Mouse (Mus musculus) lung, postnatal 14 days (tissue): Measurements from ENCODE around the gene Neb.

ENCODE experiments used
- DNase-seq: peaks from one replicate; pipeline ENCODE4 v3.0.0; 2021

The Neb gene

GRCm38 (mm10) chr2:52303405-52303804 is 74.9 kb downstream of the Neb start:
- DNase-seq = no peak

- DNase-seq = no peak
Measured at GRCm38 (mm10) chr2:52297969-52298368, 80.3 kb downstream of the Neb start.

DNA sequence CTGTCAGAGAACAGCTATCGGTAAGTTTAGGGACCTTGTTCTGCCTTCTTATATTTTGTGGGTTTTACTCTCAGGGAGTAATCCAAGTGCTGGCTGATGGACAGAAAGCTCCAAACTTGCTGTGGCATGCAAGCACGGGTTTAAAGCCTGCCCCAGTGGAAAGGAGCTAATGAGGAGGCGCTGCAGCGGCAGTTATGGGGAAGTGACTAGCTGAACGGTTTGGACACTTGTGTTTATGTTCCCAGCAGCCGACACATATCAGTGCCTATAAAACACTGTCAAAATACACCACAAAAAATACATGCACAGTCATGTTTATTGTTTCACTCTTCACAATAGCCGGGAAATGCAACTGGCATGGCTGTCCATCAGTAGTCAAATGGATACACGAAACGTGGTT is 81.5 kb downstream of the Neb start:
- DNase-seq = no peak

GRCm38 (mm10) chr2:52287436-52287835 is 90.8 kb downstream of the Neb start:
- no peak for DNase-seq

GRCm38 (mm10) chr2:52286421-52286820 is 91.9 kb downstream of the Neb start:
- DNase-seq = no peak

DNA sequence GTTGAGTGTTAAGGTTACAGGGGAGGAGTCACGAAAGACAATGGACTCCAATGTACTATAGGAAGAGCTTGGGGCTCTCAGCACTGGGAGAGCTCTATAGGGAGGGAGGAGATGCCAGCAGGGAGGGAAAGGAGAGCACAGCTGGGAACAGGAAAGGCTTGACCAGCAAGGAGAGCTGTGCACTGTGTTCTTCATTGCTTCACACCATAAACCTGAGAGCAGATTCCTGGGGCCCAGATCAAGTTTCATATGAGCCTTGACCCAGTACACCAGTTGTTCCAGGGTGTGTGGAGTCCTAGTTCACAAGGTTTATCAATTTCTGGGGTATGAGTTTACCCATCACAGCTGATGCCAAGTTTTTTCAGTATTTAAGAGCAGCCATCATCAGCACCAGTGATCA is 106.1 kb downstream of the Neb start:
- DNase-seq = no peak

GRCm38 (mm10) chr2:52270911-52271310 is 107.4 kb downstream of the Neb start:
- DNase-seq = no peak

DNA sequence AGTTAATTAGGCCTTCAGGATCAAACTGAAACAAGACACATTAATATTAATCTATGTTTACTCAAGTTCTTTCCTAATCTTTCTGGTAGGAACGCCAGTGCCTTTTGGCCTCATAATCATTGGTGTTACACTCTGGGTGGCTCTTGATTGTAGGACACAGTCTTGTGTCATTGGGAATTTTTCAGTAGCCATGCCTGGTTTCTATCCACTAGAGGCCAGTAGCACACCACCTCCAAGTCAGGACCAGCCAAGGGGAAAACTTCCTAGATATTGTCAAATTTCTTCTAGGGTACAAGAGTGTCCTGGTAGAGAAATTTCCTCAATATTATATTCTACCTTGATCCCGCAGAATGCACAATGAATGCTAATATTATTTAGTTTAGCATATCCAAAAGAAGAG is 116.1 kb downstream of the Neb start:
- peak; percentile 31 for DNase-seq

DNA sequence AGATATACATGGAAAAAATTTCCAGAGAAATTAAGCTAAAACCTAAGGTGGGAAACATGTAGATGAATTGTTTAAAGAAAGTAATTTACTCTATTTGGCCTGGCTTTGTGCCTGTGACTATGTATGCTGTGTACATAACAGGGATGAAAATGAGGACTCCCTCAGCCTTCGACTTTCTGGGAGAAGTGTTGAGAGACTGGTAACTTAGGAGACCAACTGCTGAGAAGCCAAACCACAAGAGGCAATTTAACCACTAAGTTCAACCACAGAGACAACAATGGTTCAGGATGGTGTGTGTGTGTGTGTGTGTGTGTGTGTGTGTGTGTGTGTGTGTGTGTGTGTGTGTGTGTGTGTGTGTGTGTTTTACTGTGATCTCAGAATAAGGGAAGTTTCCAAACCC is 126.2 kb downstream of the Neb start:
- no peak for DNase-seq

GRCm38 (mm10) chr2:52248316-52248826 is 129.9 kb downstream of the Neb start:
- DNase-seq = no peak

- DNase-seq = no peak
Measured at GRCm38 (mm10) chr2:52245091-52245490, 133.2 kb downstream of the Neb start.

GRCm38 (mm10) chr2:52242691-52243090 is 135.6 kb downstream of the Neb start:
- DNase-seq = no peak

DNA sequence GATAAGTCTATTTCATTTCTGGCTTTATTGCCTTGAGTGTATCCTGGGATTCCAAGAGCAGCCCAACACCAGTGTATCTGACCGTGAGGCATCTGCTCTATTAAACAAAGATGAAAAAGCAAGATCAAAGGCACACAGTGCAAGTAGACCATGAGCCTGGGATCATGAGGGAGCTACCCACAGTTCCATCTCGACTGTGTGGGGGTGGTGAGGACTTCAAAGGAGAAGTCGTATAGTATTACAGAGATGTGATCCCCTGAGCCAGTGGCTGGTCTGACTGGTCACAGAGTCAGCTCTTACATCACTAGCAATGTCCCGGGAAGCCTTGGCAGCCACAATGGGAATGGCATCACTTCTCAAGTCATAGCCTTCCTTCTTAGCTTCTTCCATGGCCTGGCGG is 140.4 kb downstream of the Neb start:
- no peak for DNase-seq

DNA sequence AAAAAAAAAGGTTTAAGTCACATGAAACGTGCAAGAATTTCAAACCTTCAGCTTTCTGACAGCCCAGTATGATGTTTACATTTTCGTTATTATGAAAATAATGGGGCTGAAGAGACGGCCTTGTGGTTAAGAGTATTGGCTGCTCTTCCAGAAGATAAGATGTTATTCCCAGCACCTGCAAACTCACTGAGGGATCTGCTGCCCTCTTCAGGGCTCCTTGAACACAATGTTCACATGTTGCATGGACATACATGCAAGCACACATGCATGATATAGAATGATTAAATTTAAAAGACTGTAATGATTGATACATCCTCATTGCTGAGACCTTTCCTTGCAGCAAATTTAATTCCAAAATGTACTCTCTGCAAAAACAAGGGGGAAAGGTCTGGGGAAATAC is 150.7 kb downstream of the Neb start:
- no peak for DNase-seq

DNA sequence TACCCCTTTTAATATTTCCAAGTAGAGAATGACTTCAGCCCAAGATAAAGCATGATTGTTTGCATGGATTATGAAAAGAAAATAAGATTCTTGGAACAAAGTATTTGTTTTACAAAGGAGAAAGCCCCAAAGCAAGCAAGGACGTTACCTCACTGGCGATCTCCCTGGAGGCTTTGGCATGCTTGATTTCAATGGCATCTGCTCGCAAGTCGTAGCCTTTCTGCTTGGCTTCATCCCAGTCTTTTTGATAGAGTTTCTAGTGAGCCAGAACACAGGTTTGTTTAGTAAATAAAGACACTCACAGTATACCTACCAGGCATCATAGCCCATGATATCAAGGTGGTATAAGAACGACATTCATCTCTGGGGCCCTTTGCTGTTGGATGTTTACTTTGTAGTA is 153.9 kb downstream of the Neb start:
- DNase-seq = no peak

DNA sequence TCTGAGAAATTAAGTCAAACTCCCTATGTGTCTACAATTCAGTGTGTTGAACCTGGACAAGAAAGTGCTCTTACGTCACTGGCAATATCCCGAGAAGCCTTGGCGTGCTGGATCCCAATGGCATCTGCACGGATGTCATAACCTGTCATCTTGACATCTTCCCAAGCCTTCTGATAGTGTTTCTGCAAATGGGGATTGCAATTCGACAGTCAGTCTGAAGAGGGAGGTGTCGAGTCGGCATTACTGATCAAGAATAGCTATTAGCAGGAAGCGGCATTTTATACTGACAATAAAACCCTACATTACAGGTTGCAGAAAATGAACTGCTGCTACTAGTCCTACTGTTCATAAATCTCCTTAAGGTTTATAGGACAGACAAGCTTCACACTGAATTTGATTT is 158.2 kb downstream of the Neb start:
- peak; percentile 13 for DNase-seq

GRCm38 (mm10) chr2:52215945-52216344 is 162.3 kb downstream of the Neb start:
- DNase-seq = no peak

DNA sequence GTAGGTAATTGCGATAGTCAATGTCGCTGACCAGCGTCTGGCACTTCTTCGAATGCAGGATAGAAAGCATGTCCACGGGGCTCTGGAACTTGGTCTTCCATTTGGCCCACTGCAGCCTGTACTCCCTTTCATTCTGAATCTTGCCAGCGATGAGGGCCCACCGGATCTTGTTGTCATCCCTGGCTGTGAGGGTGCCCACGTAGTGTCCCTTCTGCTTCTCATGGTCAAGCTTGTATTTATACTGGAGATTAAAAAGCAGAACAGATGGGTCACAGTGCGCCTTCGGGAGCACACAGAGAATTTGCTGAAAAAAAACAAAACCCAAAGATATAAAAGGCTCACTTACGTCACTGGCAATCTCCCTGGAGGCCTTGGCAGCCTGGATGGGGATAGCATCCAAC is 165.7 kb downstream of the Neb start:
- DNase-seq = no peak

GRCm38 (mm10) chr2:52211358-52211899 is 166.8 kb downstream of the Neb start:
- DNase-seq = peak; percentile 2

GRCm38 (mm10) chr2:52210685-52211084 is 167.6 kb downstream of the Neb start:
- no peak for DNase-seq

DNA sequence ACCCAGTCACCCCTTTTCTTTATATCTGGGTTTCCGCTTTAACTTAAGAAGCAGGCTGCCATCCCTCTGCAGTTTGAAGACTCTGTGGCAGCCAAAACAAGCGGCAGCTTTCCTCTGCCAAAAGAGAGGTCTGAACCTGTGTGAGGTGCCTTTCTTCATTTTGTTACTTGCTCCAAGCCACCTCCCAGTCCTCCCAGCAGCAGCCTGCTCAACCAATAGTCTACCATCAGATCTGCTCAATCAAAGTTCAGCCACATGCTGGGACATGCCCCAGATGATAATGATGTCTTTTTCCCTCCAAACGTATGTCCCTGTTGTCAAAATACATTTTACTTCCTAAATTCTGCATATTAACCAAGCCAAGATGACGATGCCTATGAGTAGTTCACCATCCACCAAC is 173.3 kb downstream of the Neb start:
- no peak for DNase-seq

DNA sequence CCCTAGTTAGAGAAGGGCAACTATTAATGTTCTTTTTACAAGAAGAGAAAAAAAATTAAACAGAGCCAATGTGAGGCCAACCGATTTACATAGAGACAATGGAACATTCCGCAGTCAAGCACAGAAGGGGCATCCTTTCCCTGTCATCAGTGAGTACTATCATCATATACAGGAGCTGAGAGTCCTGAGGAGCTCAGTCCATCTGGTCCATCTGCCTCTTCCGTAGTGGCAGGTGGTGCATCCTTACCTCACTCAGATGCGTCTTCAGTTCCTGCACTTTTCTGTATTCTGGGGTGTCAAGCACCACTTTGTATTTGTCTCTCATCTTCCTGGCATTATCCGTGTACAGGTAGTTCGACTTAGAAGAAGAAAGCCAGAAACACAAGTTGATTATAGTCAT is 184.6 kb downstream of the Neb start:
- DNase-seq = no peak

DNA sequence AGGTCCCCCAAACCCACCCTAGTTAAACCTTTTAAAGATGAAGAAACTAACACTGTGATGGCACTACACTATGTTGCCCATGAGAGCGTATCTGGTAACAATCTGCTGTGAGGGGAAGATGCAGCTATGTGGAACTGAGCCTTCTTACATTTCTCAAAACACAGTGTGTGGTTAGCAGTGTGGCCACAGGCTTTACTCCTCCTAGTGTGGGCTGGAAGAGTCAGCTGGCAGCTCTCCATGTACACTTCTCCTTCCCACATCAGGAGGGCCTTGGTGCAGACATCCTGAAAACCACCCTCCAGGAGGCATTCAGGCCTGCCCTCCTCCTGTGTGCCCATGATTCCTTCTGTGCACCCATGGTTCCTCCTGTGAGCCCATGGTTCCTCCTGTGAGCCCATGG is 198.6 kb downstream of the Neb start:
- no peak for DNase-seq

DNA sequence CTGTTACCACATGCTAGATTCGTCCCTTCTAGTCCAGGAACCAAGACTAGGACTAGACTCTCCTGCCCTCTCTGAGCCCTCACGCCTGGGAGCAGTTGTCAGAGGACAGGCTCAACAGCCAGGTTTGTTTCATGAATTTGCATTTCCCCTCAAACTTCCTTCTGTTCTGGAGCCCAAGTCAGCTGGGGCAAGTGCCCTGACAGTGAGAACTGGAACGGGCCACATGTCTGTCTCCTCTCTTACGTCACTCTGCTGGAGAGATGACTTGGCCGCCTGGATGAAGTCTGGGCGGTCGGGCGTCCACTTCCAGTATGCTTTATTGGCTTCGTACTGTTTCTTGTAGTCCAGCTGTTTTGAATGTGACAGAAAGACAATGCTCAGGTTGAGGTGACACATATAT is 200.5 kb downstream of the Neb start:
- no peak for DNase-seq

- no peak for DNase-seq
Measured at GRCm38 (mm10) chr2:52177184-52177583, 201.1 kb downstream of the Neb start.

- no peak for DNase-seq
Measured at GRCm38 (mm10) chr2:52176537-52176936, 201.7 kb downstream of the Neb start.
